Mouse (Mus musculus): Measurements from ENCODE around the gene Polr3c. TPM values are rescaled to one million over a fixed set of nuclear protein-coding genes. Genes with fewer than 3 reads are reported as not detected.

The Polr3c gene
- total RNA-seq, 2 experiments from 2014 or later: 25.5 to 27.7 TPM

Other genes with a start within 250 kb of the Polr3c start
- under 1 TPM; 0.18 to 0.42 TPM for gene Hfe2, start 202.5 kb downstream of the Polr3c start, total RNA-seq (2021)
- gene Txnip, start 169.7 kb downstream of the Polr3c start, total RNA-seq (2021): 10 to 100 TPM; 26.9 to 36.8 TPM
- gene Gm16253, start 150.6 kb downstream of the Polr3c start, total RNA-seq (2021): not detected
- gene Polr3gl, start 133.4 kb downstream of the Polr3c start, total RNA-seq (2021): 10 to 100 TPM; 26.6 to 29.7 TPM
- 10 to 100 TPM; 69.9 to 72.6 TPM for gene Ankrd34a, start 131.0 kb downstream of the Polr3c start, total RNA-seq (2021)
- gene Lix1l, start 126.5 kb downstream of the Polr3c start, total RNA-seq (2021): 10 to 100 TPM; 22.1 to 24.8 TPM
- 10 to 100 TPM; 40.1 to 41.5 TPM for gene Rbm8a, start 97.7 kb downstream of the Polr3c start, total RNA-seq (2021)
- 10 to 100 TPM; 49.2 to 49.7 TPM for gene Pex11b, start 92.3 kb downstream of the Polr3c start, total RNA-seq (2021)
- under 1 TPM; 0.40 to 0.44 TPM for gene Gm42957, start 92.2 kb downstream of the Polr3c start, total RNA-seq (2021)
- gene Itga10, start 82.0 kb downstream of the Polr3c start, total RNA-seq (2021): 1 to 10 TPM; 1.5 to 2.5 TPM
- gene Ankrd35, start 57.5 kb downstream of the Polr3c start, total RNA-seq (2021): 1 to 10 TPM; 4.6 to 7.6 TPM
- gene Pias3, start 31.2 kb downstream of the Polr3c start, total RNA-seq (2021): 10 to 100 TPM; 17.6 to 22.7 TPM
- 1 to 10 TPM; 5.7 to 6.6 TPM for gene Nudt17, start 19.1 kb downstream of the Polr3c start, total RNA-seq (2021)
- 10 to 100 TPM; 72.8 to 76.7 TPM for gene Rnf115, start within 50 bp of the Polr3c start, total RNA-seq (2021)
- not detected for gene Pdzk1, start 101.7 kb upstream of the Polr3c start, total RNA-seq (2021)
- gene Cd160, start 101.7 kb upstream of the Polr3c start, total RNA-seq (2021): not detected
- 1 to 10 TPM; 2.0 to 2.7 TPM for gene Gja5, start 177.1 kb upstream of the Polr3c start, total RNA-seq (2021)
- 10 to 100 TPM; 46.1 to 46.3 TPM for gene Gpr89, start 177.7 kb upstream of the Polr3c start, total RNA-seq (2021)
- gene Gja8, start 198.4 kb upstream of the Polr3c start, total RNA-seq (2021): not detected

Data from left cerebral cortex, postnatal 14 days (tissue).